Mouse (Mus musculus) kidney, adult 11 months (tissue): ENCODE measurements around the gene Rnf150.

Experiments used
- DNase-seq: peaks from one replicate; pipeline ENCODE4 v3.0.0; 2022

Rnf150 gene

DNA sequence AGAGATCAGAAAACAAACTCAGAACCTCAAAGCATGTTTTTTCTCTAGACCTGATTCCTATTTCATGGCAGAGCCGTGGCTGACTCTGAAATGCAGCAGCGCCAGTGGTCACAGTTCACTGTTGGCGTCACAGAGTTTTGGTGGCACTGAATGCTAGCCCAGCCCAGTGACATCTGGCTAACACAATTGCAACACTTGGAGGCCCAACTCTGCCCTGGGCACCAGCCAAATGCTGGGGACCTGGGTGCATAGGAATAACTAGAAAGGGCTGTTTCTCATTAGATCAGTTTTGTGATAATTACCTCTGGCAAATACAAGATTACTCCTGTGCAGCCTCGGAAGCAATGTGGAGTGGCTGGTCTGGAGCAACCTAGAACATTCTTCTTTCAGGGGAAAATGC is 31.9 kb downstream of the Rnf150 start:
- DNase-seq: no peak

- no peak for DNase-seq
These were observed 33.6 kb downstream of the Rnf150 start for GRCm38 (mm10) chr8:82896796-82897195.

DNA sequence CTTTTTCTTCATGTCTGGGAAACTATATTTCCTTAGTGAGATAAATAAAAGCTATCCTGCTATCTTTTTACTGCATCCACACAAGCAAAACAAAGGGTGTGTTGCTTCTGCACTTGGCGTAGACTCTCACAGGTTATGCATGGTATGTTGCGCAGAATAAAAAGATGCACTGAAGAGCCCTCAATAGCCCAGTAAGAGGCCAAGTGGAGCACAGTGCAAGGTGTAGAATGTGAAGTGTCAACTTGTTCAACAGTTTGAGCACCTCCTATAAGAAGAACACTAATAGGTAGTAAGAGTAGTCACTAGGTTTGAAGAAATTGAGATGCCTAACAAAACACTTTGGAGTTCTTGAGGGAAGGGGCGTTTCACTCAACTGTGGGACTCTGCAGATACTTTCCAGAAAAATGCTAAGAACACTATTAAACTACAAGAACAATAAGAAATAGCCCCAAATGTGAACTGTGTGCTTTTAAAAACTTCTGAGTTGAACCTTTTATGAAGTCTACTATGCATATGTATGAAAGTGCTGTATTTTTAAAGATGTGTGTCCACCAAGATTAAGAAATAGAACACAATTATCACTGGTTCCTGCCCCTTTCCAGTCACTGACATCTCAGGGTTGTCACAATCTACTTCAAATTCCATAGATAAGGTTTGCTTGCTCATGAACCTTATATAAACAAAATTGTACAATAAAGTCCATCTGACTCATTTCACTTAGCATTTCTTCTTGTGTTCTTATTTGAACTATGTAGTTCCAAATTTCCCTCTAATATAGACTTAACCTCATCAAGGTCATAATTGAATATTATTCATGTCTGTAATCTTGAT is 34.7 kb downstream of the Rnf150 start:
- no peak for DNase-seq

- DNase-seq: no peak
These were observed 35.3 kb downstream of the Rnf150 start for GRCm38 (mm10) chr8:82898459-82898841.

GRCm38 (mm10) chr8:82900958-82901357 is 37.8 kb downstream of the Rnf150 start:
- no peak for DNase-seq

GRCm38 (mm10) chr8:82901549-82902138 is 38.5 kb downstream of the Rnf150 start:
- no peak for DNase-seq

DNA sequence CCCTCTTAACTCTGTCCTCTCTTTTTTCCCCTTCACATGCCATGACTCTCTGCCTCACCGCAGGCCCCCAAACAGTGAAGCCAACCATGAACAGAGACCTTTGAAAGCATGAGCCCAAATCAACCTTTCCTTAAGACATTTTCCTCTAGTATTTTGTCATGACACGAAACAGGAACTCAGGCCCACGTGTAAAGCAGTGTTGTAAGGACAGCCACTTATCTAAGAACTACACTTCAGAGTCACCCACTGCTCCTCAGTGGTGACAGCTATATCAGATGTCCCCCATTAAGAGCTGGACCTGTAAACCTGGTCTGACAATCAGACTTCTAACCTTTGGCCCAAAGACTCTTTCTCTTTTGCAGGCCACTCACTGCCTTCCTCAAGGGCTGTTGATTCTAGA is 40.3 kb downstream of the Rnf150 start:
- DNase-seq: no peak

DNA sequence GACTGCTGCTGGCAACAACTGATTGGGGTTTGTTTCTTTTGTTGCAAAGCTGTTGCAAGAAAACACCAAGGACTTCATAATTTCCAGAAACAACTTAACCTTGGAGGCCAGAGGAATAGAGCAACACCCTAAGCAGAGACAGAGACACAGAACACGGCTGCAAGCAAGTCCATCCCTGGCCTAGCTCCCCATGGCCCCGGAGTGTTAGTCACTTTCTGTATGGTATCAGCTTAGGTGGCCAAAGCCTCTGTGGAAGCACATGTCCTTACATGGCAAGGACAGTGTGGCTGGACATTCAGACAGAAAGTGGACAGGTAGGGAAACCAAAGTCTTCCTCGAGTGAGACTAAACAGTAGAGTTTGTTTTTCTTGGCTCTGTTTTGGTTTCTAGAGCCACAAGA is 44.1 kb downstream of the Rnf150 start:
- no peak for DNase-seq

DNA sequence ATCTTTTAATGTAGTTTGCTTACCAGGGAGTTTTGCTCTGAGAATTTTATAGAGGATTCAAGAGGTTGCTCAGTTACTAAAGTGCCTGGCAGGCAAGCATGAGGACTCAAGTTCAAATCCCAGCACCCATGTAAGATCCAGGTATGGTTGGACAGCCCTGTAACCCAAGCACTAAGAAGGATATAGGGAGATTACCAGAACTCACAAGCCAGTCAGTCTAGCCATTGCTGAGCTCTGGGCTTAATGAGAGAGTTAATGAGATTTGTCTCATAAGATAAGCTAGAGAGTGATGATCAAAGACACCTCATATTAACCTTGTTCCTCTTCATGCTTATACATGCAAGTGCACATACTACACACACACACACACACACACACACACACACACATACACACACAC is 48.3 kb downstream of the Rnf150 start:
- no peak for DNase-seq

DNA sequence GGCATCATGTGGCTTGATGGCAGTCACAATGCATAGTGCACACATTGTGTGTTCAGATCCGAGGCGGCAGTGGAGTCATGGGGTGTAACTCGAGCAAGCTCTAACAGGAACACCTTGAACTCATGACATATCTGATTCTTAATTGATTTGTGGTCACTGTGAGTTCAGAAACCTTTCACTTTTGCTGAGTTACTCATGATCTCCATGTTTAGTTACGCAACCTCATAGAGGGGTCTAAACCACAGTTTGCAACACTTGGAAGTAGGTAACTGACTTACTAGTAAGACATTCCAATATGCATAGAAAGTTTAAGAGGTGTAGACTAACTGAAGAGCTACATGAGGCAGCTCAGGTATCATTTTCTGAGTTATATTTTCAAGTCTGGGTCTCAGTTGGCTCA is 49.1 kb downstream of the Rnf150 start:
- no peak for DNase-seq

- no peak for DNase-seq
These were observed 51.4 kb downstream of the Rnf150 start for GRCm38 (mm10) chr8:82914543-82914942.

GRCm38 (mm10) chr8:82916851-82917539 is 53.8 kb downstream of the Rnf150 start:
- DNase-seq: no peak

- no peak for DNase-seq
These were observed 54.6 kb downstream of the Rnf150 start for GRCm38 (mm10) chr8:82917540-82918316.

DNA sequence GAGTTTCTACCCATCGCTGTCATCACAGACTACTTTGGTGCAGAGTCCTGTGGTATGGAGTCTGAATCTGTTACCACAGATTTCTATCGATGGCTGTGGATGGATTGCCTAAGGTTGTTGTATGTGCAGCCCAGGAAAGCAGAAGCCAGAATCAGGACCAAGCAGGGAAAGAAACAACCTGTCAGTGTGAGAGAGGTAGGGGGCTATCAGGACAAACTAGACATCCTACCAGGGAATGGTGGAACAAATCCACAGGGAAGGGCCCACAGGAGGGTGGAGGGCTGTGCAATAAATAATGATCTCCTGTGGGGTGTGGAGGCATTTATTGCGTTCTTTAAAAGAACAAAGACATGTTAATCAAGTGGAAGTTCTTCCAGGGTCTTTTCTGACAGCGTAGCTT is 56.5 kb downstream of the Rnf150 start:
- no peak for DNase-seq

- DNase-seq: no peak
These were observed 57.0 kb downstream of the Rnf150 start for GRCm38 (mm10) chr8:82920124-82920523.

DNA sequence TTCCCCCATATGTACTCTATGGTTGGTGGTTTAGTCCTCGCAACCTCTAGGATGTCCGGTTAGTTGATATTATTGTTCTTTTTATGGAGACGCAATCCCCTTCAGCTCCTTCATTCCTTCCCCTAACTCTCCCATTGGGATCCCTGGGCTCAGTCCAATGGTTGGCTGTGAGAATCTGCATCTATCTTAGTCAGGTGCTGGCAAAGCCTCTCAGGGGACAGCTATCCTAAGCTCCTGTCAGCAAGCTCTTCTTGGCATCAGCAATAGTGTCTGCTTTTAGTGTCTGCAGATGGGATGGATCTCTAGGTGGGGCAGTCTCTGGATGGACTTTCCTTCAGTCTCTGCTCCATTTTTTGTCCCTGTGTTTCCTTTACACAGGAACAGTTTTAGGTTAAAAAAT is 62.1 kb downstream of the Rnf150 start:
- DNase-seq: no peak

- DNase-seq: no peak
These were observed 63.4 kb downstream of the Rnf150 start for GRCm38 (mm10) chr8:82926518-82926917.

DNA sequence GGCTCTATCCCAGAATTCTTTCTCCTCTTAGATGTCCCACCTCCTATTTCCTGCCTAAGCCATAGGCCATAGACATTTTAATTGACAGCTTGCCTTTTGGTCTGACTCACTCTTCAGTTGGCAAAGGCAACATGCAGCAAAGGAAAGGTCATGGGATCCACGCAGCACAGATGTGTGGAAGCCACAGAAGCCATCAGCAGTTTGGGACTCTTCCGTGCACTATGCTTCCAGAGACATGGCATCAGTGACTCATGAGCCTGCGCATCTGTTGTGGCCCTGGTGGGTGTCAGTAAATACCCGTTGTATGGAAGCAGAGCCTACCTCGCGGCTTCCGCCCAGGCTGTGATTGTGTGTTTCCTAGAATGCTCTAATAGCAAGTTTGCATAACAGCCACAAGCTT is 68.4 kb downstream of the Rnf150 start:
- DNase-seq: no peak

DNA sequence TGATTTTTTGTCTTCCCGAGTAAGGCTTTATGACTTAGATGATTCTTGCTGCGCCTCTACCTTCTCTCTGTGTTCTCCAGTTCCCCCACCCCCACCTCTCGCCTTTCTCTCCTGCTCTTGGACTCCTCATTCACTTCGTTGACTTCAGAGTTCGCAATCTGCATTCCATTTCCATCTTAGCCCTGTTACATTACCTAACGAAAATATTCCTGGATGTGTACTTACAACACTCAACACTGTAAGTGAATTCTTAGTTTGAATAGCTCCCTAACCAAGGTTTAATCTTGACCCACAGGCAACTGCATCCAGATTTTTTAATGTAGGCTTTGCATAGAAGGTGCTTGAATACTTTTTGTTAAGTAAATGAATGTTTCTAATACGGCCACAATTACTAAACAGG is 73.0 kb downstream of the Rnf150 start:
- no peak for DNase-seq

DNA sequence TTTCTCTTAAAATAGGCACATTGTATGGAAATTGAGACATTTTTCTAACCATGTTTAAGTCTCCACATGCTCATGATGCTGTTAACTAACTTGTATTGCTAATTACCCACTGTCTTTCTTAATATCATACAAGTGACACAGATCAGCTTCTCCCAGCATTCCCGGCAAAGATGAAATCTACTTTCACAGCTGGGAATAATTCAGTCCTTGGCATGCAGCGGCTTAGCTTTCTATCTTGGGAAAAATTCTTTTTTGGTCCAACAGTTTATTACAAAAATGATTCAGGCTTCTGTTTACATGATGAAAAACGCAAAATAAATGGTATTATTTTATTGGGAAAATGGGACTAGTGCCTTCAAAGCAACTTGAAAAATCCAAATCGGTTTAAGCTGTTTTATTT is 73.7 kb downstream of the Rnf150 start:
- DNase-seq: no peak

DNA sequence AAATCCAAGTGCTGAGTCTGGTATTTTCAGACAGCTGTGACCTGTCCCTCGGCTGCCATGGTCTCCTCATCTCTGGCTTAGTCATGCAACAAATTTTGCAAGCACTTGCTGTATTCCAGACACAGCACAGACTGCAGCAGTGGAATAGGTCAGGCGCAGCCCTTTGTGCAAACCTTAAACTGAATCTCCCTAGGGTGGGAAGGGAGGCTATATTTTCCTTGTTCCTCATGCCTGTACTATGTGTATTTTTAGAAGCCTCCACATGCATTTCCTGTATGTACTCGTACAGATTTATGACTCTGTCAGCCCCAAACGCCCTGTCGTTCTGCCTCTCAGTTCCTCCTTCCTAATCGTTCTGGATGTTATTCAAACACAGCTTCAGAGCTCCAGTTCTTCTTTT is 76.8 kb downstream of the Rnf150 start:
- DNase-seq: peak; percentile 35

DNA sequence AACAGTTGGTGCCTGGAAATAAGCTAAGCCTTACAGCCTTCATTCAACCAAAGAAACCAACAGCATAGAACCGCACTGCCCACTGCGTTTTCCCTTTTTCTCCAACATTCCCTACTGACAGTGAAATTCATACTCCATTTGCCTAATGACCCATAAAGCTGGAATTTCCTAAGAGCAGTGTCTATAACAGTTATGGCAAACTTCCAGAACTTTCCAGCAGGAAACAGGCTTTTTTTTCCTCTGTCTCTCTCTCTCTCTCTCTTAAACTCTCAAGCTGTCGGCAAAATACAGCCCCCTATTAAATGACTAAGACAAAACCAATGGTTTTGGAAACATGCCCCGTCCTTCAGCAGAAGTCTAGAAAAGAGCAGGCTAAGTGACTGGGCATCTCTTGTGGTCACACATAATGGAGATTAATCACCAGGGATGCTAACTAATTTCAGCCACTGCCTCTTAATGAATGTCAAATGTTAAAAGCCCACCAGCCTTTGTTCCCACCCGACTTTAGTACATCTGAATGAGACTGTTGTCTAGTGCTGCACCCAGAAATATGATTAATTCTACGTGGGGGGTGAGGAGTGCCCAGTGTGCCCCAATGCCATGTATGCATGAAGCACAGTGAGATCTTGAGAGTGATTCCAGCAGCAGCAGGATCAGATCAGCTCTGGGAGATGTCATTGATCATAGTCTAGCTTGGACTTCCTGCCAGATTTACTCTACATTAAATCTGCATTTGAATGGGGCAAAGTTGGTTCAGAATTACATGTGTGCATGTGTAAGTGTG is 80.3 kb downstream of the Rnf150 start:
- no peak for DNase-seq

DNA sequence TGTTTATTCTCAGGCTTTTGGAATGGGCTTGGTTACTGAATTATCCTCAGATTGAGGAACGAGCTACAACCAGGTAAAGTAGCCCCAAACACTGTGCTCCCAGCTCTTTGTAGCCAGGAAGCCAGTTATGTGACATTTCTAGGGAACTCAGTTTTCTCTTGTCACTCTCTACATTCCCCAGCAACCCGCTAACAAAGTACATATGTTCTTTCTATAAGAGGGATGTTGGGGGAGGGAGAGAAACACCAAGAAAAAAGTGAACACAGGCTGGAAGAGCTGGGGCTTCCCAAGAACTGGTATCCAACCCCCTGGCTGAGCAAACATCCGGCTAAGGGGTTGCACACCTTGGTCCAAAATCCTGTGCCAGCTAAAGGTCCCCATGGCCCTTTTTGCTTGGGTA is 82.7 kb downstream of the Rnf150 start:
- no peak for DNase-seq
